Mouse (Mus musculus) embryonic facial prominence, embryonic 12.5 days (tissue): ENCODE results near the gene Anxa2. TPM values are rescaled to one million over a fixed set of nuclear protein-coding genes. Genes with fewer than 3 reads are reported as not detected.

Experiments
- ATAC-seq: fragments of 200-750 bp; cut with Nextera tagmentation; 2 replicates; pipeline ENCODE4 v1.8.0; 2017; ENCODE audit not compliant: insufficient number of reproducible peaks, insufficient read depth, low FRiP score, low TSS enrichment
- H3K27ac ChIP-seq: fragments of 300-500 bp; sonication (generic); 2 replicates; pipeline ENCODE4 v1.5.1; 2016; ENCODE audit warnings: mild to moderate bottlenecking
- H3K27me3 ChIP-seq: fragments of 300-500 bp; sonication (generic); 2 replicates; pipeline ENCODE4 v1.6.1; 2016; ENCODE audit warnings: mild to moderate bottlenecking, moderate library complexity
- H3K36me3 ChIP-seq: fragments of 300-500 bp; sonication (generic); 2 replicates; pipeline ENCODE4 v1.6.1; 2016; ENCODE audit warnings: mild to moderate bottlenecking
- H3K4me1 ChIP-seq: fragments of 300-500 bp; sonication (generic); 2 replicates; pipeline ENCODE4 v1.6.1; 2016
- H3K4me2 ChIP-seq: fragments of 300-500 bp; sonication (generic); replicated peaks from 2 replicates; pipeline ENCODE4 v1.6.1; 2016; ENCODE audit warnings: mild to moderate bottlenecking, moderate library complexity
- H3K4me3 ChIP-seq: fragments of 300-500 bp; sonication (generic); 2 replicates; pipeline ENCODE4 v1.5.1; 2016; ENCODE audit warnings: mild to moderate bottlenecking
- H3K9ac ChIP-seq: fragments of 300-500 bp; sonication (generic); 2 replicates; pipeline ENCODE4 v1.6.1; 2016; ENCODE audit warnings: mild to moderate bottlenecking, moderate library complexity
- H3K9me3 ChIP-seq: fragments of 300-500 bp; sonication (generic); 2 replicates; pipeline ENCODE4 v1.6.1; 2016; ENCODE audit warnings: mild to moderate bottlenecking, moderate library complexity
- WGBS: fragments of 180-500 bp; shearing (Covaris S2); methylation state at CpG from one replicate; pipeline ENCODE4 v1.1.7; 2016; 5-methylcytosine and 5-hydroxymethylcytosine counted together
- polyA plus RNA-seq: library from polyadenylated mRNA; unstranded; fragments of >200 nt; fragmentation: Nextera tagmentation; extraction: Ambion mirVana; gene quantifications from 2 replicates; pipeline ENCODE4 v1.2.1, GENCODE M21; 2016

The Anxa2 gene
- polyA plus RNA-seq, 1 experiment from 2014 or later = 636 TPM

DNA sequence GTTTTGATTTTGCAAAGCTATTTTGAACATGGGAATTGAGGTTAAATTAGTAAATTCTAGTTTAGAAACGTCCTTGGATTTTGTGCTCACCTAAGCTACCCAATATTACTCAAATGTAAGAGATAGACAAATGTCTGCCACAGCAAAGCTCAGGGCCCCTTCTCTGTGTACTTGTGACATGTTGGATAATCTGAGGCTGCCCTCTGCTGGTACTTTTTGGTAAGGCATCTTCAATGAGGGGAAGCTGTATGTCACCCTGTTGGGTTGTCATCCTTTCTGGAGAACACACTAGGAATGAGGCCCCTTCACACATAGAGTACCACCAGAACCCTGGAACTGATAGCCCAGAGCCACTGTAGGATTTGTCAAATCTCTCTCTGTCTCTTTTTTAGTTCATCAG lies 26.9 kb downstream of the Anxa2 start:
- no peak for ATAC-seq
- Histone ChIP-seq H3K9me3 (no peaks in the 10 kb centered on the region), H3K4me3 (no peak overlapping the region), H3K4me1 (peaks cover 12% of the 10 kb centered on the region; the same call in 1 of the 2 replicates), H3K36me3 (peaks cover 54% of the 10 kb centered on the region), H3K9ac (no peak overlapping the region), H3K27me3 (no peaks in the 10 kb centered on the region), H3K4me2 (no peak overlapping the region), H3K27ac (no peak overlapping the region)
- WGBS = 0% methylated on average over 1 of the region's 1 CpGs

DNA sequence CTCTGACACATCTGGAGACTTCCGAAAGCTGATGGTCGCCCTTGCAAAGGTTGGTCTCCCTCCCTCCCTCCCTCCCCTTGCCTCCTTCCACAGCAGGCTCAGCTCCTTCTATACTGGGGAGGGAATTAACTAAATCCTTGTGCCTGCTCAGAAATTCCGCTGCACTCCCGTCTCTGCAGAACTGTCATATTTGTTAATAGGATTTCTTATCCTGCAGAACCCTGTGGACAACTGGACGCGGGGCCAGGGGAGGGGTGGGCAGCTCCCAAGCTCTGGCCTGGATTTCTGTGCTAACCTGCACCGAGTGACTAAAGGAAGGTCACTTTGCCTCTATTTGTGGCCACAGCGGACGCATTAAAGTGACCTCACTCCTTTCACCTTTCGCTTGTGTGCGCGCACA lies 30.4 kb downstream of the Anxa2 start:
- 46% methylated on average over 12 of the region's 12 CpGs for WGBS
- H3K27me3 ChIP-seq = no peaks in the 10 kb centered on the region

DNA sequence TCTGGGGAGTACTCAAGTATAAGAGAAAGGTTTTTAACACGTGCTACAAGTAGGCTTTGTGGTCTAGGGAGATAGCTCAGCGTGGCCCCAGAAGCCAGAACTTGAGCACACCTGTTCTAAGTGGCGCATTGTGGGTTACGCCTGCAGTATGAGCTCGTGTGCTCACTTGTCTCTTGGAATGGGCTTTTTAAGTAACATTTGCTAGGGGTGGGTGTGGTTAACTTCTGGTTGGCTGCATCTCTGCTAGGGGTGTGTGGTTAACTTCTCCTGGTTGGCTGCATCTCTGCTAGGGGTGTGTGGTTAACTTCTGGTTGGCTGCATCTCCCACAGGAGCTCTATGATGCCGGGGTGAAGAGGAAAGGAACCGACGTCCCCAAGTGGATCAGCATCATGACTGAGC lies 32.7 kb downstream of the Anxa2 start:
- Histone ChIP-seq H3K27me3 (no peaks in the 10 kb centered on the region), H3K36me3 (peaks cover 81% of the 10 kb centered on the region), H3K4me3 (no peak overlapping the region), H3K4me1 (no peaks in the 10 kb centered on the region), H3K4me2 (no peak overlapping the region), H3K9ac (no peak overlapping the region), H3K9me3 (no peaks in the 10 kb centered on the region), H3K27ac (no peak overlapping the region)
- ATAC-seq = no peak
- WGBS = 73% methylated on average over 8 of the region's 8 CpGs

More for the DNA sequence above, 30.4 kb downstream of the Anxa2 start:
- peaks cover 67% of the 10 kb centered on the region for H3K36me3 ChIP-seq
- H3K27ac ChIP-seq = no peak overlapping the region
- no peak overlapping the region for H3K4me3 ChIP-seq
- ATAC-seq = no peak
- H3K4me2 ChIP-seq = no peak overlapping the region
- H3K9me3 ChIP-seq = no peaks in the 10 kb centered on the region
- H3K4me1 ChIP-seq = peaks cover 4% of the 10 kb centered on the region; the same call in 1 of the 2 replicates
- H3K9ac ChIP-seq = no peak overlapping the region

DNA sequence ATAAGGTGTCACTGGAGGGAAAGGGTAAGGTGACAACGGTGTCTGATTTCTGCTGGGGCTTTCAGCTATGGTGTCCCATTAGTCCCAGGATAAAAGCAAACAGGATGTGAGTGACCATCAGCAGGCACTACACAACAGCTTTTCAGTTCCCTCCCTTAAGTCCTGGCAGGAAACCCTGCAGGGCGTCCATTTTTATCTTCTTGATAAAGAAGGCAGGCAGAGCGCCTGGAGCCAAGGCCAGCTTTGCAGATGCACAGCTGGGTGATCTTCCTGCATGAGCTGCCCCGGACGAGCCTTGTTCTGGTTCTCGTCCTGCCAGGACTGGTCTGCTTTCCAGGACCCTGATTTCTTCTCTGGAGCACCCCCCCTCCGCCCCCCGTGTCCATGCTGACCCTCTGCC lies 35.1 kb downstream of the Anxa2 start:
- H3K9me3 ChIP-seq = no peaks in the 10 kb centered on the region
- H3K36me3 ChIP-seq = peaks cover 95% of the 10 kb centered on the region
- no peak overlapping the region for H3K27ac ChIP-seq

DNA sequence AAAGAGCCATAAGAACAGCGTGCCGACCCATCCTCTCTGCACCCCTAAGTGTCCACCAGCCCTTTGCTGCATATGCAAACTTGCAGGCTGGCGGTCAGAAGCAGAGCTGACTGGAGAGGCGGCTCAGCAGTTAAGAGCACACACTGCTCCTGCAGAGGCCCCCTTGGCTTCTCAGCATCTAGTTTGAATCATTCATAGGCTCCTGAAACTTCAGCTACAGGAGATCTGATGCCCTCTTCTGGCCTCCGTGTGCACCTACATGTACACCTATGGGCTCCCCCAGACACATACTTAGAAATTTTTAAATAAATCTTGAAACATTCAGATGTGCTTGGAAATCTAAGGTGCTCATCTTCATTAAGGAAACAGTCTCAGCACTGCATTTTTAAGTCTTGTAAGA lies 35.6 kb downstream of the Anxa2 start:
- Histone ChIP-seq H3K36me3 (peaks cover 91% of the 10 kb centered on the region), H3K4me3 (no peak overlapping the region), H3K4me2 (no peak overlapping the region), H3K27ac (no peak overlapping the region), H3K4me1 (no peaks in the 10 kb centered on the region), H3K27me3 (no peaks in the 10 kb centered on the region), H3K9ac (no peak overlapping the region), H3K9me3 (no peaks in the 10 kb centered on the region)
- 17% methylated on average over 5 of the region's 5 CpGs for WGBS
- no peak for ATAC-seq

More for the DNA sequence above, 35.1 kb downstream of the Anxa2 start:
- H3K4me2 ChIP-seq = no peak overlapping the region
- H3K4me1 ChIP-seq = no peaks in the 10 kb centered on the region
- 32% methylated on average over 8 of the region's 8 CpGs for WGBS
- no peak for ATAC-seq
- no peak overlapping the region for H3K4me3 ChIP-seq
- H3K9ac ChIP-seq = no peak overlapping the region
- no peaks in the 10 kb centered on the region for H3K27me3 ChIP-seq

DNA sequence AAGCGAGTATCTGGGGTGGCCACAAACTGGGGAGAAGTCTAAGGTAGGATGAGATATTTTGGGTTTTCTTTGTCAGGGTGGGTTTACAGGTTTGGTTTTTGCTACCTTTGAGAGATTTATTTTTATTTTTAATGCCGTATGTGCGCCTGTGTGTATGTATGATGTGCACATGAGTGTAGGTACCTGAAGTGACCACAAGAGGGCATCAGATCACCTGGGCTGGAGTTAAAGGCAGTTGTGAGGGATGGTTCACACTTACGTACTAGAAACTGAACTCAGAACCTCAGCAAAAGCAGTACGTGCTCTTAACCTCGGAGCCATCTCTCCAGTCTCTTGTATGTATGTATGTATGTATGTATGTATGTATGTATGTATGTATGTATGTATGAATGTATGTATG lies 39.4 kb downstream of the Anxa2 start:
- Histone ChIP-seq H3K9ac (no peak overlapping the region), H3K36me3 (peaks cover 53% of the 10 kb centered on the region), H3K27me3 (no peaks in the 10 kb centered on the region), H3K27ac (no peak overlapping the region), H3K4me2 (no peak overlapping the region), H3K4me3 (no peak overlapping the region), H3K4me1 (no peaks in the 10 kb centered on the region), H3K9me3 (no peaks in the 10 kb centered on the region)
- ATAC-seq = no peak
- WGBS = 97% methylated on average over 6 of the region's 6 CpGs

DNA sequence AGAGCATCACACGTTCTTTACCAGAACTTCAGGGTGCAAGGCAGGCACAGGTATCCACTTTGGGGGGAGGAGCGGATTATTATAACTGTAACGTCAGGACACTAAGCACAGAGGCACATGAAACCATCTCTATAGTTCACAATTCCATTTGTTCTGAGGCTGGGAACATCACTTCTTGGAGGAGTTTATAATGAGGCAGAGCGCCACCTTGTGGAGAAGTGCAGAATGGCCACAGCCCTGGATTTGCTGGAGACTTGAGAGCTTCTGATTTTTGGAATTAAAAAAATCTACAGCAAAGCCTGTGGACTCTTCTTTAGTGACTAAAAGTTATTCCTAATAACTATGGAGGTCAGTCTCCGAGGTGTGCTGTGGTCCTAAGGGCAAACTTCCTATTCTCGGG lies 49.1 kb downstream of the Anxa2 start:
- Histone ChIP-seq H3K27me3 (peaks cover 4% of the 10 kb centered on the region; the same call in 1 of the 2 replicates), H3K9me3 (no peaks in the 10 kb centered on the region), H3K36me3 (no peaks in the 10 kb centered on the region), H3K27ac (no peak overlapping the region), H3K4me2 (no peak overlapping the region), H3K9ac (no peak overlapping the region), H3K4me3 (no peak overlapping the region), H3K4me1 (no peaks in the 10 kb centered on the region)
- WGBS = 25% methylated on average over 6 of the region's 6 CpGs
- ATAC-seq = no peak

DNA sequence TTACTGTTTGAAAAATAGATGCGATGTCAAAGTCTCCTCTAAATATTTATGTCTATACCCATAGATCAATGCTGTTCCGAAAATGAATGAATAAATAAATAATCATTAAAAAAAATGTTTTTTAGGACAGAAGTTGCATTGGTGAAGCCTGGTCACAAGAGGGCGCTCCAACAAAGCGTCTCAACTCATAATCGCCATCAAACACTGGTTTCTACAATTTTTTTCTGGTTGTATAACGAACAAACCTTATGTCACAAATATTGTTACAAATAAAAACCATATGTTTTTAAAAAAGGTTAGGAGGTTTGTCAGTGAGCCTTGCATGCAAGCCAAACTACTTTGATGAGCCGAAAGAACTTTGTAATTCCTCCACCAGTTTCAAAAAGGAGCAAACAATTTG lies 52.2 kb downstream of the Anxa2 start:
- no peaks in the 10 kb centered on the region for H3K36me3 ChIP-seq
- 11% methylated on average over 7 of the region's 7 CpGs for WGBS
- no peak overlapping the region for H3K4me3 ChIP-seq
- H3K27ac ChIP-seq = no peak overlapping the region
- 0 out of 2 replicates have a peak overlapping the region, but pooled peaks have one; percentile 7 for H3K4me2 ChIP-seq
- H3K4me1 ChIP-seq = no peaks in the 10 kb centered on the region
- peaks cover 4% of the 10 kb centered on the region; the same call in 1 of the 2 replicates for H3K27me3 ChIP-seq
- H3K9me3 ChIP-seq = no peaks in the 10 kb centered on the region
- no peak for ATAC-seq
- no peak overlapping the region for H3K9ac ChIP-seq

DNA sequence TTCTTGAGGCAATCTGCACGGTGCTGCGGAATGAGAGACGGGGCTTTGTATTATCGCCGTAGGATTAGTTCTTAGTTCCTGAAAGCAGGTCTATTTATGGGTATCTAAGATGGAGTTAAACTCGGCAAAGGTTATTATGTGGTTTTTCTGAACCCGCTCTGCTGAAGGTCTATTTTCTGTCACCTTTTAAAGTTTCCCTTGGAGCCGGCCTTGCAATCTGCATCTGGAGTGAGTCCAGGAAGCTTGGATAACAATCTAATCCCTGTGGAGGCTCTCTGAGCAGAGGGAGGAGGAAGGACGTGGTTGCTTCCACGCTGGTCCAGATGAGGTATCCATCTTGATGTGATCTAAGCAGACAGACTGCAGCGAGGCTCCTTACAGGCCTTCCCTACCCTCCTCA lies 53.8 kb downstream of the Anxa2 start:
- no peaks in the 10 kb centered on the region for H3K36me3 ChIP-seq
- WGBS = 44% methylated on average over 11 of the region's 11 CpGs
- H3K4me3 ChIP-seq = no peak overlapping the region
- ATAC-seq = no peak
- peak overlapping the region; percentile 29; the same call in 1 of the 2 replicates for H3K4me2 ChIP-seq
- no peaks in the 10 kb centered on the region for H3K4me1 ChIP-seq
- peaks cover 4% of the 10 kb centered on the region; the same call in 1 of the 2 replicates for H3K27me3 ChIP-seq
- H3K9me3 ChIP-seq = no peaks in the 10 kb centered on the region
- H3K27ac ChIP-seq = no peak overlapping the region
- no peak overlapping the region for H3K9ac ChIP-seq

DNA sequence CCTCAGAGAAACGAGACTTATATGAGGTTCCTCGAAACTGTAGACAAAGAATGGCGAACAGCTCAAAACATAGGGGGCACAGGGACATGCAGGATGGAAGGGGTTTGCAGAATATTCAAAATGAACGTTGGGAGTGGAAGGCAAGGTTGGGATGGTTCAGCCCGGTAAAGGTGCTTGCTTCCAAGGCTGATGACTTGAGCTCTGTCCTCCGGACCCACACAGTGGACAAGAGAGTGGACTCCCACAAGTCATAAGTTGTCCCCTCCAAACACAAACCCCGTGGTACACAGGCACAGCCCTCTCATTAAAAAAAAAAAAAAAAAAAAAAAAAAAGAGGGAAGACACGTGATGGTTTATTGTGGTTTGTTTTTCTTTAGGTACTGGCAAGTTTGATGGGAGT lies 54.6 kb downstream of the Anxa2 start:
- Histone ChIP-seq H3K4me3 (no peak overlapping the region), H3K27ac (no peak overlapping the region), H3K9ac (no peak overlapping the region), H3K9me3 (no peaks in the 10 kb centered on the region), H3K4me1 (no peaks in the 10 kb centered on the region), H3K4me2 (no peak overlapping the region), H3K36me3 (no peaks in the 10 kb centered on the region), H3K27me3 (peaks cover 4% of the 10 kb centered on the region; the same call in 1 of the 2 replicates)
- 81% methylated on average over 8 of the region's 8 CpGs for WGBS
- ATAC-seq = no peak

DNA sequence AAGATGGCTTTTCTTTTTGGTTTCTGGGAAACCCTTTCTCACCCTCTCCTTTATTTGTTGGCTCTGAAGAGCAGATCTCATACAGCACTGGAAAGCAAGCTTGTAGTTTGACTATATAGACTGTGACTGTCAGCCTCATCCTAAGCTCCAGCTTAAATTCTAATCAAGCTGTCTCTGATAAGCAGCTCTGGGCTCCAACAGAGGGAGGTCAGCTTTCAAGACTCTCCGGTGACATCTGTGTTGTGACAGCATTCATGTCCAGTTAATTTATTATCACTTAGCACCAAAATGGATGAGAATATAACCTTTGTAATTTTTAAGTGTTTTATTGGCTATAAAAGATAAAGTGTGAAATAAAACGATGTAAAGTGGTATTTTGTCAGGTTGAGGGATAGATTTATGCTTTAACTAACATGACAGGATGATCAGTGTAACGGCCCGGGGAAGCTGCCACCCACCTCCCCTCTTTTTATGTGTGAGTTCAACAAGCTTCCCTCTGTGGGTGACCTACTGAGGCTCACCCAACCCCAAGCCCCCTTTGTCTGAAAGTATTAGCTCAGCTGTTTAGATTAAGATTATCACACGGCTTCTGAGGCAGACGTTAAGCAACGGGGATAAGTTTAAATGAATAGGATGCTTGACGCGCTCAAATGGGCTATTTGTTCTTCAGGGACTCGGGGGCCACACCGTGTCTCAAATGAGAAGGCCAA lies 58.6 kb downstream of the Anxa2 start:
- H3K36me3 ChIP-seq = no peaks in the 10 kb centered on the region
- no peak overlapping the region for H3K4me2 ChIP-seq
- no peaks in the 10 kb centered on the region for H3K9me3 ChIP-seq
- no peak for ATAC-seq
- no peak overlapping the region for H3K4me3 ChIP-seq
- no peaks in the 10 kb centered on the region for H3K27me3 ChIP-seq
- H3K4me1 ChIP-seq = no peaks in the 10 kb centered on the region
- no peak overlapping the region for H3K27ac ChIP-seq
- 57% methylated on average over 11 of the region's 11 CpGs for WGBS
- H3K9ac ChIP-seq = no peak overlapping the region

DNA sequence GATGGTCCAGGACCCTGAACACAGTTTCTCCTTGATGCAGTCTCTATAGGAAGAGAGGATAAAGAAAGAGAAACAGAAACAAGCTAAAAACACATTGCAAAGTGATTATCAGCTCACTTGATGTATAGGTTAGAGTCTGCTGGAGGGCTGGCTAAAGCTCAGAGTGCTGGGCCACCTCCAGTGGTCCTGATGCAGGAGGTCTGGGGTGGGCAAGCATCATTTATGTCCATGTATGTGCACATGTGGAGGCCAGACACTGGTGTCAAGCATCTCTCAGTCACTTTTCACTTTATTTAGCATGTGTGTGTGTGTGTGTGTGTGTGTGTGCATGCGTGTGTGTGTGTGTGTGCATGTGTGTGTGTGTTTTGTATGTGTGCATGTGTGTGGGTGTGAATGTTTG lies 59.3 kb downstream of the Anxa2 start:
- Histone ChIP-seq H3K4me1 (no peaks in the 10 kb centered on the region), H3K27me3 (no peaks in the 10 kb centered on the region), H3K9ac (no peak overlapping the region), H3K4me2 (no peak overlapping the region), H3K36me3 (no peaks in the 10 kb centered on the region), H3K4me3 (no peak overlapping the region), H3K9me3 (no peaks in the 10 kb centered on the region), H3K27ac (no peak overlapping the region)
- 82% methylated on average over 1 of the region's 1 CpGs for WGBS
- no peak for ATAC-seq
